Mouse (Mus musculus) heart, embryonic 16.5 days (tissue): ENCODE measurements around the gene Shisa9. TPM values are rescaled to one million over a fixed set of nuclear protein-coding genes. Genes with fewer than 3 reads are reported as not detected.

Source experiments
- ATAC-seq: fragments of 200-750 bp; cut with Nextera tagmentation; replicated peaks from 2 replicates; pipeline ENCODE4 v1.8.0; 2017; ENCODE audit warnings: moderate number of reproducible peaks; ENCODE audit not compliant: insufficient read depth, low FRiP score; ENCODE audit errors: extremely low read depth
- H3K27ac ChIP-seq: fragments of 300-500 bp; sonication (generic); 2 replicates; pipeline ENCODE4 v1.5.1; 2014; ENCODE audit warnings: mild to moderate bottlenecking, low read length, control low read depth, moderate library complexity
- H3K27me3 ChIP-seq: fragments of 300-500 bp; sonication (generic); 2 replicates; pipeline ENCODE4 v1.6.1; 2014; ENCODE audit warnings: low read length, mixed read lengths; ENCODE audit not compliant: control insufficient read depth, insufficient read depth
- H3K36me3 ChIP-seq: fragments of 300-500 bp; sonication (generic); 2 replicates; pipeline ENCODE4 v1.6.1; 2014; ENCODE audit not compliant: control insufficient read depth, insufficient read depth
- H3K4me1 ChIP-seq: fragments of 300-500 bp; sonication (generic); 2 replicates; pipeline ENCODE4 v1.6.1; 2014; ENCODE audit warnings: low read length, mixed read lengths; ENCODE audit not compliant: control insufficient read depth, insufficient read depth
- H3K4me2 ChIP-seq: fragments of 300-500 bp; sonication (generic); 2 replicates; pipeline ENCODE4 v1.6.1; 2014; ENCODE audit warnings: low read depth, mild to moderate bottlenecking, control low read depth, low read length
- H3K4me3 ChIP-seq: fragments of 300-500 bp; sonication (generic); 2 replicates; pipeline ENCODE4 v1.5.1; 2014; ENCODE audit warnings: mild to moderate bottlenecking, control low read depth, low read length
- H3K9ac ChIP-seq: fragments of 300-500 bp; sonication (generic); 2 replicates; pipeline ENCODE4 v1.6.1; 2014; ENCODE audit warnings: low read length, control low read depth
- H3K9me3 ChIP-seq: fragments of 300-500 bp; sonication (generic); replicated peaks from 2 replicates; pipeline ENCODE4 v1.6.1; 2016; ENCODE audit warnings: low read length; ENCODE audit not compliant: control insufficient read depth
- WGBS: fragments of 180-500 bp; shearing (Covaris S2); extraction: QIAGEN DNeasy Blood & Tissue Kit; methylation state at CpG from one replicate; pipeline ENCODE4 v1.1.7; 2014; 5-methylcytosine and 5-hydroxymethylcytosine counted together
- polyA plus RNA-seq: library from polyadenylated mRNA; unstranded; fragments of >200 nt; fragmentation: Nextera tagmentation; extraction: Ambion mirVana; gene quantifications from 2 replicates; pipeline ENCODE4 v1.2.1, GENCODE M21; 2015

The Shisa9 gene
- polyA plus RNA-seq, 1 experiment from 2014 or later = 0.77 TPM

GRCm38 (mm10) chr16:12265828-12266227 is 281.9 kb downstream of the Shisa9 start:
- no peak for ATAC-seq
- Histone ChIP-seq H3K9ac (no peak overlapping the region), H3K27me3 (no peaks in the 10 kb centered on the region), H3K4me2 (no peak overlapping the region), H3K4me3 (no peak overlapping the region), H3K4me1 (no peaks in the 10 kb centered on the region), H3K27ac (no peak overlapping the region), H3K36me3 (no peaks in the 10 kb centered on the region), H3K9me3 (no peaks in the 10 kb centered on the region)
- 87% methylated on average over 2 of the region's 2 CpGs for WGBS

- Histone ChIP-seq H3K9ac (no peak overlapping the region), H3K27ac (no peak overlapping the region), H3K4me1 (no peaks in the 10 kb centered on the region), H3K4me2 (no peak overlapping the region), H3K9me3 (no peaks in the 10 kb centered on the region), H3K27me3 (no peaks in the 10 kb centered on the region), H3K4me3 (no peak overlapping the region), H3K36me3 (no peaks in the 10 kb centered on the region)
- WGBS = 47% methylated on average over 5 of the region's 5 CpGs
- ATAC-seq = no peak
Measured at GRCm38 (mm10) chr16:12300523-12300922, 316.6 kb downstream of the Shisa9 start.

GRCm38 (mm10) chr16:12303420-12303819 is 319.5 kb downstream of the Shisa9 start:
- H3K36me3 ChIP-seq = no peaks in the 10 kb centered on the region
- no peaks in the 10 kb centered on the region for H3K27me3 ChIP-seq
- no peak overlapping the region for H3K27ac ChIP-seq
- H3K9ac ChIP-seq = no peak overlapping the region
- no peak for ATAC-seq
- no peak overlapping the region for H3K4me2 ChIP-seq
- H3K4me1 ChIP-seq = no peaks in the 10 kb centered on the region
- no peaks in the 10 kb centered on the region for H3K9me3 ChIP-seq
- H3K4me3 ChIP-seq = no peak overlapping the region

GRCm38 (mm10) chr16:12307318-12307965 is 323.5 kb downstream of the Shisa9 start:
- Histone ChIP-seq H3K9ac (no peak overlapping the region), H3K4me2 (no peak overlapping the region), H3K36me3 (no peaks in the 10 kb centered on the region), H3K4me1 (no peaks in the 10 kb centered on the region), H3K27ac (no peak overlapping the region), H3K9me3 (no peaks in the 10 kb centered on the region), H3K27me3 (no peaks in the 10 kb centered on the region), H3K4me3 (no peak overlapping the region)
- no peak for ATAC-seq
- WGBS = 57% methylated on average over 3 of the region's 3 CpGs

- Histone ChIP-seq H3K4me2 (no peak overlapping the region), H3K27ac (no peak overlapping the region), H3K36me3 (no peaks in the 10 kb centered on the region), H3K9me3 (no peaks in the 10 kb centered on the region), H3K9ac (no peak overlapping the region), H3K4me1 (no peaks in the 10 kb centered on the region), H3K27me3 (no peaks in the 10 kb centered on the region), H3K4me3 (no peak overlapping the region)
- ATAC-seq = no peak
Measured at GRCm38 (mm10) chr16:12309826-12310225, 325.9 kb downstream of the Shisa9 start.

GRCm38 (mm10) chr16:12315627-12316026 is 331.7 kb downstream of the Shisa9 start:
- ATAC-seq = no peak
- Histone ChIP-seq H3K27ac (no peak overlapping the region), H3K4me3 (no peak overlapping the region)

More at GRCm38 (mm10) chr16:12315627-12316026, 331.7 kb downstream of the Shisa9 start:
- no peaks in the 10 kb centered on the region for H3K4me1 ChIP-seq
- no peaks in the 10 kb centered on the region for H3K27me3 ChIP-seq
- no peaks in the 10 kb centered on the region for H3K36me3 ChIP-seq
- no peak overlapping the region for H3K4me2 ChIP-seq
- H3K9me3 ChIP-seq = no peaks in the 10 kb centered on the region
- H3K9ac ChIP-seq = no peak overlapping the region

Other genes starting within 250 kb of the Shisa9 start
- 35.1 and 37.3 TPM in 2 replicates for gene Cpped1, start 74.7 kb upstream of the Shisa9 start, polyA plus RNA-seq